Mouse (Mus musculus) left cerebral cortex, adult 18-20 months (tissue): ENCODE measurements around the gene Hist1h2be. TPM values are rescaled to one million over a fixed set of nuclear protein-coding genes. Genes with fewer than 3 reads are reported as not detected.
"Not testable (repeated sequence)": the region's sequence is repeated elsewhere in the genome, so short reads cannot be mapped to it uniquely, and the experiment has no call there.

ENCODE experiments used
- DNase-seq, 2 experiments: peaks; one replicate each; pipeline ENCODE4 v3.0.0; 2021 to 2022; ENCODE audit warnings: low spot score in 2 of 2, mixed read lengths in 1 of 2
- total RNA-seq, 2 experiments: library from RNA; stranded (reverse); gene quantifications; 2 replicates each; pipeline ENCODE4 v1.2.3; 2021

Gene Hist1h2be
- total RNA-seq, 2 experiments from 2014 or later: 7.9 TPM

GRCm38 (mm10) chr13:23592614-23593013, 28.3 kb downstream of the Hist1h2be start:
- no peak for DNase-seq

- DNase-seq: not testable (repeated sequence)
Measured at GRCm38 (mm10) chr13:23591886-23592285, 29.0 kb downstream of the Hist1h2be start.

GRCm38 (mm10) chr13:23591206-23591605, 29.7 kb downstream of the Hist1h2be start:
- no peak for DNase-seq

- DNase-seq: no peak
Measured at GRCm38 (mm10) chr13:23586940-23587225, 34.0 kb downstream of the Hist1h2be start.

- no peak for DNase-seq
Measured at GRCm38 (mm10) chr13:23586099-23586939, 34.6 kb downstream of the Hist1h2be start.

GRCm38 (mm10) chr13:23585442-23586098, 35.4 kb downstream of the Hist1h2be start:
- peak; percentile 60 to 67 for DNase-seq

- DNase-seq: peak; percentile 66 to 78
Measured at GRCm38 (mm10) chr13:23585029-23585441, 35.9 kb downstream of the Hist1h2be start.

GRCm38 (mm10) chr13:23584331-23584730, 36.6 kb downstream of the Hist1h2be start:
- DNase-seq: no peak

- DNase-seq: no peak
Measured at GRCm38 (mm10) chr13:23583387-23584068, 37.4 kb downstream of the Hist1h2be start.

GRCm38 (mm10) chr13:23582219-23583056, 38.5 kb downstream of the Hist1h2be start:
- DNase-seq: no peak

GRCm38 (mm10) chr13:23581408-23582218, 39.3 kb downstream of the Hist1h2be start, which contains the start of gene Hist1h4d:
Gene Hist1h4d (plus strand): TSS chr13:23581598.
- peak; percentile 95 to 96 for DNase-seq

GRCm38 (mm10) chr13:23577835-23578234, 43.1 kb downstream of the Hist1h2be start:
- no peak for DNase-seq

- DNase-seq: no peak
Measured at GRCm38 (mm10) chr13:23576906-23577639, 43.9 kb downstream of the Hist1h2be start.

GRCm38 (mm10) chr13:23576351-23576881, 44.5 kb downstream of the Hist1h2be start:
- no peak for DNase-seq

- DNase-seq: not testable (repeated sequence)
Measured at GRCm38 (mm10) chr13:23575864-23576313, 45.0 kb downstream of the Hist1h2be start.

- peak; percentile 53 to 71 for DNase-seq
Measured at GRCm38 (mm10) chr13:23575271-23575851, 45.6 kb downstream of the Hist1h2be start, which contains the start of gene Hist1h3d. Gene Hist1h3d (plus strand): TSS chr13:23575763.

- not testable (repeated sequence) for DNase-seq
Measured at GRCm38 (mm10) chr13:23574546-23575170, 46.3 kb downstream of the Hist1h2be start.
